Mouse (Mus musculus) CD4-positive helper T cell, adult 2 months (primary cell): ENCODE results near the gene Trip10.
"Not testable (repeated sequence)": the region's sequence is repeated elsewhere in the genome, so short reads cannot be mapped to it uniquely, and the experiment has no call there.

Experiments
- DNase-seq: peaks from one replicate; pipeline ENCODE4 v3.0.0-alpha.2; 2012; ENCODE audit warnings: low read depth, missing footprints, low spot score

Trip10 gene

GRCm38 (mm10) chr17:57264164-57264563 is 14.9 kb downstream of the Trip10 start:
- DNase-seq, result peak; percentile 41

GRCm38 (mm10) chr17:57264972-57265945 is 16.0 kb downstream of the Trip10 start:
- DNase-seq, result peak; percentile 44

GRCm38 (mm10) chr17:57267556-57268126 is 18.4 kb downstream of the Trip10 start:
- no peak for DNase-seq

- no peak for DNase-seq
Measured at GRCm38 (mm10) chr17:57271301-57271700, 22.0 kb downstream of the Trip10 start.

- no peak for DNase-seq
Measured at GRCm38 (mm10) chr17:57273846-57274245, 24.6 kb downstream of the Trip10 start.

GRCm38 (mm10) chr17:57274686-57275085 is 25.4 kb downstream of the Trip10 start:
- no peak for DNase-seq

- DNase-seq, result peak; percentile 93
Measured at GRCm38 (mm10) chr17:57275111-57275996, 26.1 kb downstream of the Trip10 start.

- DNase-seq, result no peak
Measured at GRCm38 (mm10) chr17:57275997-57276351, 26.7 kb downstream of the Trip10 start.

GRCm38 (mm10) chr17:57276634-57277121 is 27.4 kb downstream of the Trip10 start:
- peak; percentile 85 for DNase-seq

GRCm38 (mm10) chr17:57277598-57278261 is 28.5 kb downstream of the Trip10 start:
- DNase-seq, result not testable (repeated sequence)

GRCm38 (mm10) chr17:57278537-57278936 is 29.3 kb downstream of the Trip10 start:
- no peak for DNase-seq

GRCm38 (mm10) chr17:57278943-57279590 is 29.8 kb downstream of the Trip10 start, which contains the start of gene Vav1:
Vav1 (plus strand) TSS chr17:57279100.
- DNase-seq, result peak; percentile 85

GRCm38 (mm10) chr17:57279591-57280224 is 30.5 kb downstream of the Trip10 start:
- peak; percentile 68 for DNase-seq

- DNase-seq, result no peak
Measured at GRCm38 (mm10) chr17:57280411-57280810, 31.2 kb downstream of the Trip10 start.

GRCm38 (mm10) chr17:57283906-57284305 is 34.7 kb downstream of the Trip10 start:
- peak; percentile 42 for DNase-seq

- no peak for DNase-seq
Measured at GRCm38 (mm10) chr17:57285077-57285476, 35.8 kb downstream of the Trip10 start.

GRCm38 (mm10) chr17:57286718-57287355 is 37.6 kb downstream of the Trip10 start:
- peak; percentile 65 for DNase-seq

GRCm38 (mm10) chr17:57289252-57289651 is 40.0 kb downstream of the Trip10 start:
- DNase-seq, result no peak

GRCm38 (mm10) chr17:57290001-57290670 is 40.9 kb downstream of the Trip10 start:
- peak; percentile 73 for DNase-seq
